Mouse (Mus musculus) G1E-ER4 (cell line): ENCODE data around the gene Akip1. TPM values are rescaled to one million over a fixed set of nuclear protein-coding genes. Genes with fewer than 3 reads are reported as not detected.

Experiments
- GATA1 ChIP-seq: IDR thresholded peaks from one replicate; pipeline ENCODE4 v1.8.0; 2012; ENCODE audit warnings: low read length, inconsistent platforms
- polyA plus RNA-seq: library from polyadenylated mRNA; stranded (reverse); fragments of >175 nt; gene quantifications from 2 replicates; pipeline ENCODE4 v1.2.3, GENCODE M21; 2012

Akip1 gene
- polyA plus RNA-seq, 1 experiment = 29.3 TPM

DNA sequence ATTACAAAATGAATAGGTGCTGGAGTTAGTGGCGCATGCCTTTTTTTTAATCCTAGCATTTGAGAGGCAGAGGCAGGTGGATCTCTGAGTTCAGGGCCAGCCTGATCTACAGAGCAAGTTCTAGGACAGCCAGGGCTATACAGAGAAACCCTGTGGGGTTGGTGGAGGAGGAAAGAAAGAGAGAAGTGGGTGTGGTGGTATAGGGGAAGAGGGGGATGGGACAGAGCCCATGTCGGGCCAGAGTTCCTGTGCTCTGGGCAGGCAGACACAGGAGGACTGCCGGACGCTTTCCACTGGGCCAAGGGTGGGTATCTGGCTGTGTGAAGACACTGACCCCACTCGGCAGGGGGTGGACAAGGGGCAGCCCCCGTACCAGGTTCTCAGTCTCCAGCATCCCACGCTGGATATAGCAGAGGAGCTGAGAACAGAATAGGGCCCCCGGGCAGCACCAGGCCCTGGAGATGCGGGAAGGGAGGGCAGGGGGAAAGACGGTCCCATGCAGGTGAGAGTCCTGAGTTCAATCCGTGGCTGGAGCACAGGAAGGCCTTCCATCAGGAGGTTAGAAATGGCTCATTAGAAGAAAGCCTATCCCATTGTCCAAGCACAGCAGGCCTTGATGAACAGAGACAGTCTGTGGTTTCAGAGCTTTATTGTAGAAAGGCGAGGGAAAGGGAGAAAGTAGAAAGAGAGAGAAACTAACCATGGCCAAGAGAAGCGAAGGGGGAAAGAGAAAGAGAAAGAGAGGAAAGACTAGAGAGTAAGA, 8.7 kb upstream of the Akip1 start:
- TF ChIP-seq GATA1 = no peak

DNA sequence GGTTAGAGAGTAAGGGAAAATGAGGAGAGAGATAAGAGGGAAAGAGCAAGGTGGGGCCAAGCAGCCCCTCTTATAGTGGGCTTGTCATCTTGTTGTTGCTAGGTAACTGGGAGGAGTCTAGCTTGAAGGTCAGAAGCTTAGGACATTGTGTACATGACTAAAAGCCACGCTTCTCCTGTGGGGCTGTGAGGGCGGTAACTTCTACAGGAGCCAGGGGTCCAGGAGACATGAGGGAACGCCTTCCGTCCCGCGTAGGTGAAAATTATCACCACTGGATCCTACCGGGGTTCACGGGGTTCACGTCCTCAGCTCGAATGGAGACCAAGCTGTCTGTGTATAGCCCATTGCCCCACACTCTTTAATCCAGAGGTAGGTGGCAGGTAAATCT, 8.2 kb upstream of the Akip1 start:
- no peak for TF ChIP-seq GATA1

DNA sequence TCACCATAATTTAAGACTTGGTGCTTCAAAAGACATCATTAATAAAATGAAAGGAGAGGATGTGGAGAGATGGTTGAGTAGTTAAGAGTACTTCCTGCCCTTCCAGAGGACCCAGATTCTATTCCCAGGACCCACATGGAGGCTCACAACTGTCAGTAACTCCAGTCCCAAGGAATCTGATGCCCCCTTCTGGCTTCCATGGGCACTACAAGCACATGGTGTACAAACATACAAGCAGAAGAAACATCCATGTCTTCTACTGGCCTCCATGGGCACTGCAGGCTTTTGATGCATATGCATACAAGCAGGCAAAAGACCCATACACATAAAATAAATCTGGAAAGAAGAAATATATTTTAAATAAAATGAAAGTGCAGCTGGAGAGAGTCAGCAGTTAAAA, 3.3 kb upstream of the Akip1 start:
- no peak for TF ChIP-seq GATA1

DNA sequence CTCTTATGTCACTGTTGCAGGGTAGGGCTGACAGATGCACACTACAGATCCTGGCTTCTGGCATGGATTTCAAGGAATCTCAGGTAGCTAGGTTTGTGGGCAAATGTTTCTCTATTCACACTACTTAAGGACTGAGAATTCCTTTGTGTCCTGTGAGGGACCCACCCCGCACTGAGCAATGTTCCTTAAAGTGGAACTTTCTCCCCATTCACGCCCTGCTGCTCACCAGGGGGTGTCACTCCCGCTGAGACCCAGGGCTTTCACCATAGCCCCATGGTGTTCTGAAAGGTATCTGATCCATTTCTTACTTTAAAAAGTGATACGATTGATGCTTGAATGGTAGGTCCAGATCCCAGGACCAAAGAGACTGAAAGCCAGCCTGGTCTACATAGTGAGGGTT, 769 bp upstream of the Akip1 start:
- no peak for TF ChIP-seq GATA1

DNA sequence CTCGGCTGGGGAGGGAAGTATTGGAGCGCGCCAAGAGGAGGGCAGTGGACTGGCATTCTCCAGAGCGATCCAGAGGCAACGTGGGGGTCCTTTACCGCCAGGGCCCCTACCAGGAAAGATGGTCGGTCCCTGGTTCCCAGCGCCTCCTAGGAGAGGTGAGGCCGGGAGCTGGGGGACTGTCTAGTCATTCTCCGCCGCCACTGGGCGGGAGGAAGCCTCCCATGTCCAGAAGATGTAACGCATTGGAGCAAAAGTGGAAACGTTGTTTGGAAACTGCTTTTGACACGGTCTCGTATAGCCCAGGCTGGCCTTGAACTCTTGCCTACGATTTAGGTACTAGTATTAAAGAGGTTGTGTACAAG, 507 bp downstream of the Akip1 start:
- TF ChIP-seq GATA1 = no peak

DNA sequence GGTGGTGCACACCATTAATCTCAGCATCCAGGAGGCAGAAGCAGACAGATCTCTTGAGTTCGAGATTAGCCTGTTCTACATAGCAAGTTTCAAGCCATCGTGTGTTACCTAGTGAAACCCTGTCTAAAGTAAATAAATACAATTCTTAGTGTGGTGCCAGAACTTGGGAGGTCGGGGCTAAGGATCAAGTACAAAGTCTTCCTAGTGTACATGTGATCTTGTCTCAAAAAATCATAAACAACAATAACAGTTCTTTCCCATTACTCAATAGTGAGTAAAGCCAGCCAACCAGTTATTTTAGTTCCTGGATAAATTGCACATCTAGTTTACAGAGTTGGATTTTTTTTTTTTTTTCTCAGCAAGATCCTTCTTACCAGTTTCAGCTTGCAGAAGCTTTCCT, 971 bp downstream of the Akip1 start:
- TF ChIP-seq GATA1 = no peak

DNA sequence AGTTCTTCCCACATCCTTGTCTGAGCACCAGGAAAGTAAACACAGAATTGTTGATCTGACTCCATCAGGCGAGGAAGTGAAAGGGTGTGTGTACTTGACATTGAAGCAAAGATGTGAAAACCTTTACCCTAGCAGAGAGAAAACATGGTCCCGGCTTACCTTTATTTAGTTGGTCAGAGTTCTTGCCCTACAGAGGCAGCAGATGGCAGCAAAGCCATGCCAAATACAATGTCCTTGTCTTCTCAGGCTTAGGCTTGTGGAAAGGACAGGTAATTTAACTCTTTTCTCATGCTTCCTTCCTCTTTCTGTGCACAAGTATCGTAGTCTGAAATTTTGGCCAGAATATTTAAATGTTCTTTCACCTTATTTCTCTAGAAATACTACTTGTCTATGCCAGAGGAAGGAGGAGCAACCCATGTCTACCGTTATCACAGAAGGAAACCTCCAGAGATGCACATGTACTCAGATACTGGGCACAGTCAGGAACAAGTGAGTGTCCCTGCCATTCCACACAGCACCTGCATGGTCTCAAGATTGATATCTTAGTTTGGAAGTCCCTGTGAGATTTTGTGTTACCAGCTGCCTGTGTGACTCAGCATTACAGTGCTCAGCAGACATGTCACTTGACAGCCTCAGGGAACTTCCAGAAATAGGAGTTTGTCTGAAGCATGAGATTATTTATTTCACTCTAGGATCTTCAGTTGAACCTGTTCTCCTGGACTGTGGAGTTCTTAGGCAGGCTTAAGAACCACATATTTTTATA, 3.7 kb downstream of the Akip1 start:
- TF ChIP-seq GATA1 = no peak

DNA sequence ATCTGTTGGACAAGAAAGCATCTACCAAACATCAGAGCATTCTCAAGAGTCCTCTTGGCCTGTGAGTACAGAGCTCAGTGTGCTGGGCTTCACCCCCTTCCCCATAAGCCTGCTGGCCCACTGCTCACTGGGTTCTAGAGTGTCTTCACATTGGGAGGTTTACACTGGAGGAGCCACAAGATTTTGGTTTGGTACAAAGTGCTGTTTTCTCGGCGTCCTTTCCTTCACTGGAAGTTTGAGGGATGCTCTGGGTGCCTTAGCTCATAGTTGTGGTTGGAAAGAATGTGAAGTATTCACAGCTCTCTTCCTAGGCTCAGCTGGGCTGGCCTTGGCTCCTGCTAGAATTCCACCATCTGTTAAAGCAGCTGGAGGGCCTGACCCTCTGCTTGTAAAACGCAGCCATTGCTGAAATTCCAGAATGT, 5.5 kb downstream of the Akip1 start:
- no peak for TF ChIP-seq GATA1

DNA sequence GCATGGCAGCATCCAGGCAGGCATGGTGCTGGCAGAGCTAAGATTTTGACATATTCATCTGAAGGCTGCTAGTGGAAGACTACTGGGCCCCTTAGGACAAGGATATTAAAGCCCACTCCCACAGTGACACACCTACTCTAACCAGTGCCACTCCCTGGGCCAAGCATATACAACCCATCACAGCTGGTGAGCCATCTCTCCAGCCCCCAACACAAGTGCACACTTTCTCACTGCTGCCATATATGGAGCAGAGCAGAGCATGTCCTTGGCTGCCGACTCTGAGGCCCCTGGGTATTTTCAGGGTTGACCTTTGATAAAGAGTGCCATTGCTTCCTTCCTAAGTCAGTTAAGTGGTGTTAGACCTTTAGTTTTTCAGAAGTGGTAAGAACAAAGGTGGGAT, 6.6 kb downstream of the Akip1 start:
- no peak for TF ChIP-seq GATA1

DNA sequence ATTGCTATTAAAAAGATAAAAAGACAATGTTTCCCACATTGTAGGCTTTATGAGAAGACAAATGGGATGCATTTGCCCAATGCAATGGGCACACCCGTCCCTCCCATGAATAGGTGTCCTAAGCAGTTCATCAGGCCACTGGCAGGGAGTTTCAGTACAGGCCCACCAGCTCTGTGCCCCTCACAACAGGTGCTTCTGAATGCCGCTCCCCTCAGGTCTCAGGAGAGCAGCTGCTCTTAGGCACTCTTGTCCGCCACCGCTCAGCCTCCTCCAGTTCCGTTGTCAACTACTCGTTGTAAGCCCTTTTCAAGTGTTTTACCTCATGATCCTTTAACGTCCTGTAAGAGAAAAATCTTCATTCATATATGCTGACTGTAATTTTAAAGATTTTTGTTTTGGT, 8.7 kb downstream of the Akip1 start:
- no peak for TF ChIP-seq GATA1

DNA sequence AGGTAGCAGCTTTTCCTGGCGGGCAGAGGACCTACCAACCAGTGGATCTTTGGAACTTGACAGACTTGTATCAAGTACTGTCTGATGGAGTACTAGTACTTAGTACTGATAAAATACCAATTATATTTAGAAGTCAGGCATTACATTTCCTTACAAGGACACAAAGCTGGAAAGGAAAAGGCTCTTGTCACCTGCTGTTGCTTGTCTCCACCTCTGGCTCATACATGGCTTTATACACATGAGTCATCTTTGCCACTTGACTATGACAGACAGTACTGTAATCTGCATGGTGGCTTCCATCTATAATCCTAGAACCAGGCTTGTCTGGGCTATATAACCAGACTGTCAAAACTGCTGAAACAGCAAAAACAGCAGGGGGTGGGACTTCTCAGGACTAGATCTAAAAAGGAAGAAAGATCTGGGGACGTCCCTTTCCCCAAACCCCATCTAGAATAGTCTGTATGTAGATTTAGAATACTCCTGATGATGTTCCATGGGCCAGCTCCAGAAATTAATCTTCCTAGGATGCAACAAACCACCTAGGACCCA, 10.0 kb downstream of the Akip1 start:
- TF ChIP-seq GATA1 = no peak

DNA sequence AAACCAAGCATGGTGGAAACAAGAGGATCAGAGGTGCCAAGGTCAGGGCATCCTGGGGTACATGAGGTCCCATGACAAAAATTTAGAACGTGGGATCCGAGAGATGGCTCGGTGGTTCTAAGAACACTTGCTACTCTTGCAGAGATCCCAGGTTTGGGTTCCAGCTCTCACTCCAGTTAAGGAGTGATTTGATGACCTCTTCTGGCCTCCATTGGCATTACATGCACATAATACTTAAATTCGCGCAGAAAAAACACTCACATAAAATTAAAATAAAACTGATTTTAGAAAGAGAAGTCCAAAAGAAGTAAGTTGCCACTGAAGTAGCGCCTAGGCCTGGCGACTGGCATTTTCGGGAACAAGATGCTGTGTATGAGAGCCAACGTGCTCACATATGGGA, 15.8 kb downstream of the Akip1 start:
- no peak for TF ChIP-seq GATA1

DNA sequence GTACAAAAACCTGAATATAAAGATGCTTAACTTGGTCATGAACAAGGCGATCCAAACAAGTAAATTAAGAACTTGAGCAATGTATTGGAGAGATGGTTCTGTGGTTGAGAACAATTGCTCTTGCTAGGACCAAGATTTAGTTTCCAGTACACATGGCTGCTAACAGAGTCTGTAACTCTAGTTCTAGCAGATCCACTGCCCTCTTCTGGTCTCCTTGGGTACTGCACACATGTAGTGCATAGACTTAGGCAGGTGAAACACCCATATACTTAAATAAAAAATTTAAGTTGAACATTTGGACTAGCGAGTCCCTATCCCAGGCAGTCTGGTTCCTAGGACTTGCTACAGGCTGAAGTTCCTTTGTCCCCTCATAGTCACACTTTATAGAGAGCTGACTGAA, 19.1 kb downstream of the Akip1 start:
- TF ChIP-seq GATA1 = no peak

DNA sequence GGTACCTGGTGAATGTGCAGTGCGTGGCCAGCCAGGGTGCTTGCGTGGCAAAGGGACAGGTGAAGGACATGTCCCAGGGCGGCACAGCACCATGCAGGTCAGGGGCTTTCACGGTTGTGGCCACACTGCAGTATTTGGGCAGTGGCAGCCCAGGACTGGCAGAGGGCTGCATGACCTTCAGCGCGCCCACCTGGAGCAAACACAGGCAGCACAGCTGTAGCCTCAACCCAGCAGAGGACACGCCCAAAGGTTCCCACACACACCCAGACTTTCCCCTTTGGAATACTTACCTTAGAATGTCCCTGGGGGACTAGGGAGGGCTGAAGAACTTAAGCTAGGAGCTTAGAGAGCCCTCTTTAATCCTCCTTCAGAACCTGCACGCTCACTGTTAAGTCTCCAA, 19.6 kb downstream of the Akip1 start:
- no peak for TF ChIP-seq GATA1

DNA sequence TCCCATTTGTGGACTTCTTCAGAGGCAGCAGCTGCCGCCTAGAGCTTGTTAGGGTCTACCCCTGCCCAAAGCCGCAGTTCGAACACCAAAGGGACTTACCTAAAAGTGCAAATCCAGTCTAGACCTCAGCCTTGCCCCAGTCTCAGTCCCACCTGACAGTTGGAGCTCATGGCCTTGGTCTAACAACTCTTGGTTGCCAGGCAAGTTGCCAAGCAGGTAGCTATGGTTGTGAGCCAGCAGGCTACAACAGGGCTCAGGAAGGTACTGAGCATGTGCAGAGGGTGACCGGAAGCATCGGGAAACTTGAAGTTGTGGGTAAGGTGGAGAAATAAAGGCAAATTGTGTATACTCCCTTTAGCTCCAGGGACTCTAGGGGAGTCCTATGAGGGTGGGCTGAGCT, 20.2 kb downstream of the Akip1 start, which contains the start of gene BC051019:
TSS of gene BC051019 (minus strand) at position 154 of the 400 bp plus-strand sequence.
- TF ChIP-seq GATA1 = no peak

DNA sequence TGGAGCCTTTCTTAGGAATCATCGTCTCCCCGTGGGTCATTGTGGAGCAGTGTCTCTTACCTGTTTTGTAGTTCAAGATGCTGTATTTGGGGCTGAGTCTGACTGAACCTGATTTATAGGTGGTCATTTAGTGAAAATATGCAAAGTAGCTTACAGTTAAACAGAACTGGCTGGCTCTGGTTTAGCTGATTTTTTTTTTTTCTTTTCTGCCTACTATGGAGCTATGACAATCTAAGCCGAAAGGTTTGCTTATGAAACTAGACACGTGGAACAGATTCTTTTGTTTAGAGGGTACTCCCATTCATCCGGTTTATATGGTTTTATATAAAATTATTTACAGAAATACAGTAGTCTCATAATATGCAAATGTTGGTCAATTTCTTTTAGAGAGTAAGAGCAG, 28.1 kb downstream of the Akip1 start, which contains the start of gene Ascl3:
TSS of gene Ascl3 (minus strand) at position 101 of the 400 bp plus-strand sequence.
- no peak for TF ChIP-seq GATA1

DNA sequence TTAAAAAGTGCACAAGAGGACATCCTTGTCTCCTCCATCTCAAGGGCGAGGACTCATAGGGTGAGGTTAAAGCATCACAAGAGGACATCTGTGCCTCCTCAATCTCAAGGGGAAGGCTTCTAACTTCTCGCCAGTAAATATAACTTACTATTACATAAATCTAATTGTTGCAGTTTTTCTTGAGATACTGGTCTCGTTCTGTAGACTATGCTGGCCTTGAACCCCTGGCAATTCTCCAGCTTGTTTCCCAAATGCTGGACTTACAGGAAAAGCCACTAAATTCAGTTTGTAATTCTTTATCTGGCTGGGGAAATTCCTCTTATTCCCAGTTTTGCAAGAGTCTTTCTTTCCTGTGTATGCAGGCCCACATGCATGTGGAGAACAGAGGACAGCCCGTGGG, 31.3 kb downstream of the Akip1 start:
- TF ChIP-seq GATA1 = no peak
